Mouse (Mus musculus) frontal cortex, postnatal 14 days (tissue): Measurements from ENCODE around the gene Plpp7.

Experiments used
- DNase-seq, 2 experiments: peaks; one replicate each; pipeline ENCODE4 v3.0.0; 2022; ENCODE audit warnings: low spot score in 2 of 2

Gene Plpp7

DNA sequence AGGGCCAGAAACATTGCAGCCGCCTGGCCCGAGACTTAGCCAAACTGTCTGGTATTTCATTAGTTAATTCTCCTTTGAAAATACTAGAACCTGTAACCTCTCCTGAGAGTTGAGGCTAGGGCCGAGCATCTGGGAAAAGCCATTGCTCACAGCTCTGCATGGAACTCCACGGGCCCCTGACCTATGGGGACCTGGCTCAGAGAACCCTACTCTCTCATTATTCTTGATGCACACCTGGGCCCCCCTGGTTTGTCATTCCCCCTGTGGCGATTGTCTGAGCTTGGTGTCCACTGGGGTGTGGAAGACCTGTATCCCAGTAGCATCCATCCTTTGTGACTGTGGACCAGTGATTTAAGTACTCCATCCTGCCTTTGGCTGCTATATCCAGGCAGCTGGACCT lies 44.0 kb downstream of the Plpp7 start:
- no peak for DNase-seq

DNA sequence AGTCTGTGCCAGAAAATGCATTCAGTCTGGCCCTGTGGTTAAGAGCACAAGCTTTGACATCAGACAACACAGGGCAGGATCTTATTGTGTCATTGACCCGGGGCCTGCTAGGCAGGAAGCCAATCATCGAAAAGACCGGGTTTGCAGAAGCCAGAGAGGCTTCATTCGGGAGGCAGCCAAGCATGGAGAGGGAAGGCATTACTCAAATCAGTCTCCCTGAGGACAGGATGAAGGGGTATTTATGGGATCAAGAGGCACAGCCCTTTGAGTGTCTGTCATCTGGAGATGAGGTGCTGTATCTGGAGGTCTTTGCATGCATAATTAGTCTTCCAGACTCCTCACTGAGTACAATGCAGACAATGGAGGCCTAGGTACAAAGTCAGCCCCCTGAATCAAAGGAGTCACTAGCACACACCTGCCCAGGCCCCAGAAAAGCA lies 45.2 kb downstream of the Plpp7 start:
- DNase-seq, result no peak

DNA sequence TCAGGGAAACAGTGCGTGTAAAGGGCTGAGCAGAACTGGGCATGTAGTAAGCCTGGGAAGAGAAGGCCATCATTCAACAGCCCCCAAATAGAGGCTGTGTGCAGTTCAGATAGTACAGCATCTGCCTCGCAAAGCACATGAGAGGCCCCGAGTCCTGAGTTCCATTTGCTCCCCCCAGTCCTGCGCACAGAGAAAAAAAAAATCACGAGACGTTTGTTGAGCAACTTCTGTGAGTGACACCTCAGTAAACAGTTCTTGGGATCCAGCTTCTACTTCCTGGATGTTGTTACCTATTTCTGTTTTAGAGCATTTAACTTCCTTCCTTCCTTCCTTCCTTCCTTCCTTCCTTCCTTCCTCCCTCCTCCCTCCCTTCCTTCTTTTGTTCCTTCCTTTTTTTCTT lies 46.3 kb downstream of the Plpp7 start:
- no peak for DNase-seq

DNA sequence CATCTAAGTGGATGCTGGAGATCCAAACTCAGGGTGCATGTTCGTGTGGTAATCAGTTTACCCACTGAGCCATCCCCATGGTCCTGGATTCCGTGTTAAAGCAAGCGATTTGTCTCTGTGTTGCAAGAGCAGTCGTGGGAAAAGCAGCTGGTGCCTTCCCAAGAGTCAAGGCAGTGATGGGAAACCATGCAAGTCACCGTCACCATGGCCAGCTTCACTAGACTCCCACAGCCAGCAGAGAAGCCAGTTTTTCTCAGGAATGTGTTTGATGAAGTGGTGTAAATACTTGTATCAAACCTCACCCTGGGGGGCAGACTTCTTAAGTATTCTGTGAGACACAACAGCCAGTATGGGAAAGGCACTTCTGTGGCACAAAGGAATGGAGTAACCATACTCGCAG lies 47.0 kb downstream of the Plpp7 start:
- DNase-seq, result no peak

DNA sequence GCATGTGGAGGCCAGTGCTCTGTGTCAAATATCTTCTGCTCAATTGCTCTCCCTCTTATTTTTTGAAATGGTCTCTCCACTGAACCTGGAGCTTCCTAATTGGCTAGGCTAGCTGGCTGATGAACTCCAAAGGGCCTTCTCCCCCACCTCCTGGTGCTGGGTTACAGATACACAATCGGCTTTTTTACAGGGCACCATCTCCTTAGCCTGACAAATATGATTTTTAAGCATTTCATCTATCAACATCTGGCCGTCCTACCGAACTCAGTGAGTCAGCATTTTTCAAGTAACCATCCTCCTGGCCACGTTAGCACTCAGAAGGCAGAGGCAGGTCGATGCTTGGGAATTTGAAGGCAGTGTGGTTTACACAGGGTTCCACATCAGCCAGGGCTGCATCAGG lies 49.3 kb downstream of the Plpp7 start:
- no peak for DNase-seq

DNA sequence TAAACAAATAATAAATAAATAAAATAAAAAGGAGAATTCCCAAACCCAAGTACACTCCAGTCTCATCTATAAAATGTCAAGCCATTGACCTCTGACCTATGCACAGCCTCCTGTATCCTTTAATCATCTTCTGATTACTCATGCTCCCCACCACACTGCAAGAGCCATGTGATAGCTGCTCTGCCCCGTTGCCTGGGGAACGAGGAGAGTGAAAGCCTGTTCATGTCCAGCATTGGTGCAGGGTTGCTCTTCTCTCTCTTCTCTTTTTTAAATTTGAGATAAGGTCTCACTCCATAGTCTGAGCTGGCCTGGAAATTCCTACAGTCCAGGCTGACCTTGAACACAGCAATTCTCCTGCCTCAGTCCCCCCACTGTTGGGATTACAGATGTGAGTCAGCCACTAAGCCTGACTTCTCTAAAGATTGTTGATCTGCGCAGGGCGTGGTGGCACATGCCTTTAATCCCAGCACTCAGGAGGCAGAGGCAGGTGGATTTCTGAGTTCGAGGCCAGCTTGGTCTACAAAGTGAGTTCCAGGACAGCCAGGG lies 51.4 kb downstream of the Plpp7 start:
- no peak for DNase-seq

DNA sequence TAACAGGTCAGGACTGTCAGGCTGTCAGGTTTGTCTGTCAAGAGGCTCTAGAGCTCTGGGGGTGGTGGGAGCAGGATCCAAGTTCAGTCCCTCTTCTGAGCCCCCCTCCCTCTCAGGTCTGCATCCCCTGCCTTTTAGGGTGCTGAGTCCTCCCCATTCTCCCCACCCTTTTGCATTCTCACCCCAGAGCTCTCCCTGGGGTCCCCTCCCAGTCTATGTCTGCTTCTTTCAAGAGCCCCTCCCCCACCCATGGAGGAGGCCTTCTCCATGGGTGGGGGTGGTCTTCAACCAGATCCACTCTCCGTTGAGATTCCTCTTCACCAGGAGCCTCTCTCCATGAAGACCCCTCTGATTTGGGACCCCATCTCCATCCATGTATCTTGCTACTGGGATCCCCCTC lies 54.8 kb downstream of the Plpp7 start:
- no peak for DNase-seq

DNA sequence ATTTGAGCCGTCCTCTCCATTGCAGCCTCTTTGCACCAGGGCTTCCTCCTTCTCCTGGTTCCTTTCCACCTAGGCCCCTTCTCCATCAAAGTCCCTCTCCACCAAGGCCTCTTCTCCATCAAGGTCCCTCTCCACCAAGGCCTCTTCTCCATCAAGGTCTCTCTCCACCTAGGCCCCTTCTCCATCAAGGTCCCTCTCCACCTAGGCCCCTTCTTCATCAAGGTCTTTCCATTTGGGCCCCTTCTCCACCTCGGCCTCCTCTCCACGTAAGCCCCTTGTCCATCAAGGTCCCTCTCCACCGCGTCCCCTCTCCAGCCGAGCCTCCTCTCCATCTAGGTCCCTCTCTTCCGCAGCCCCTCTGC lies 55.2 kb downstream of the Plpp7 start:
- no peak for DNase-seq

DNA sequence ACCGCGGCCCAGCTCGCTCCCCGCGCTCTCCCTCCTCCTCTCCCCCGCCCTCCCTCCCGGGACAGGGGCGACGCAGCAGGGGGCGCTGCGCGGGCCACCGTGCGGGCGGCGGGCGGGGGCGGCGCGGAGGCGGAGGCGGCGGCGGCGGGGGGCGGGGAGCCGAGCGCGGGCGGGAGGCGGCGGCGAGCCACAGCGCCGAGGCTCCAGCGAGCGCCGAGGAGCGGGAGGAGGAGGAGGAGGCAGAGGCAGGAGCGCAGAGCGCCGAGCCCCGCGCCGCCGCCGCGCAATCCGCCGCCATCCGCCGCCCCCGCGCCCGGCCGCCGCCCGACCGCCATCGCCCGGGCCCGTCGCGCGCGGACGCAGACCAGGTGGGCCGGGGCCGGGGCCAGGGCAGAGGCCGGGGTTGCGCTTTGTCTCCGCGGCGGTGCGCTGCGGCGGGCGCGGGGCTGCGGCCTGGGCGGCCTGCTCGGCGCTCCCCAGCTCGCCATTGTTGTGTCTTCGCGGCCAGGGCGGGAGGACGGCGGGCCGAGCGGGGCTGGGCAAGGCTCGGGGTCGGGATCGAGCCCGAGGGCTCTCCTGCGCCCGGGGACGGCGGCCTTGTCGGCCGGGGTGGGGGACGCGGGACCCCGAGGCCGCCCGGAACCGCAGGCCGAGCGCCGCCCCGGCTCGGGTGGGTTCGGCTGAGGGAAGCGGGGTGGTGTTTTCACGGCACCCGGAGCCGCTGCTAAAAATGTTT lies 55.8 kb downstream of the Plpp7 start, which contains the start of gene Prrc2b:
Prrc2b (plus strand) TSS at position 159 of the 736 bp plus-strand sequence.
- DNase-seq, result no peak

DNA sequence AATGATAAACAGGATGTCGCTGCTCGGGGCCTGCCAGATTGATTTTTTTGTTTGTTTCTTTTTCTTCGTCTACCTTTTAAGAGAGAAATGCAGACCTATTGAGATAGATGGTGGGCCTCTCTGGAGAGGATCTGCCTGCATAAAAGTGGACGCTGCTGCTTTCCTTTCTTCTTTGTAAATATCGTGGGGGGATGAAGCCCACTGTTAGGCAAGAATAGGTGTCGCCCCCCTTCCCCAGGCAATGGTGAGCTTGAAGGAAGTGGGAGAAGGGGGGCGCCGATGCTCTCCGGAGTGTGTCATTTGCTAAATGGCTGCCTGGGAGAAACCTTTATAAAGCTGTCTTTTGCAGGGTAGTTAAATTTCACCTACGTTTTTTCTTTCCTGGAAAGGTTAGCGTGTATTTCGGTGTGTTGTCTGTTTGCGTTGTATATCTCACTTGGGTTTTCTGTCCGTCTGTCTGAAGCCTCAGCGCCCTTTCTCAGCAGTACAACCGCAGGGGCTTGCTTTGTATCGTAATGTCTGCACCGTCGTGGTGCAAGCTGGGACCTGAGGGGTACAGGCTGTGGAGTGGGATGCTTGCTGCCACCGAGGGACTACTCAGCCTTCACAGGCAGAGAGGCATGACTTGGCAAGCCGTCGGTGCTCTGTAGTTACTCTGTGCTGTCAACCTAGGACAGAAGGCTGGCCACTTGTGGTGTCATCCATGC lies 56.5 kb downstream of the Plpp7 start:
- DNase-seq, result no peak

DNA sequence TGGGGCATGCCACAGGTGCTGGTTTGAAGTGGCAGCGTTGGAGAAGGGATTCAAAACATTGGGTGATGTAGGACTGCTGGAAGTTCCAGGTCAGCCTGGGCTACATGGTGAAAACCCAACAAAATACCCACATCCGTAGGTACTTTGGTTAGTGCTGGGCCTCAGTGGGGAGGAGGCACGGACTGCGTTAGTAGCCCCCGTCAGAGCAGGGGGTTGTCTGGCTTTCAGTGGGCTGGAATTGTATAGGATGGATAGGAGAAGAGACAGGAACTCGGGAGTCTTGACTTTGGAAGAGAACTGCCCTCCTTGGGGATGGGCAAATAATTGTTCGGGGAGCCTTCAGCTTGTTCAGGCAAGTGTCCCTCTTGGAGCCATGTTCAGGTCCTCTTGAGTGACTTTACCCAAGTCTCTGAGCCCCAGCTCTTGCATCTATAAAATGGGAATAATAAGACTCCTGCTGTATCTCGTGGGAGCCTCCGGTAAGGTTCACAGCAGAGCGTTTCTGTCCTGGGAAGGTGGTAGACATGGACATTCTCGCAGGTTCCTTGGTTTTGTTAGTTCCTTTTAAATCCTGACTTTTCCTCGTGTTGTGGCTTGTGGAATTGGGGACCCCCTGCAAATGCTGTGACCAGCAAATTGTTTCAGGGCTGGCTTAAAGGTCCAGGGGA lies 57.2 kb downstream of the Plpp7 start:
- DNase-seq, result no peak

DNA sequence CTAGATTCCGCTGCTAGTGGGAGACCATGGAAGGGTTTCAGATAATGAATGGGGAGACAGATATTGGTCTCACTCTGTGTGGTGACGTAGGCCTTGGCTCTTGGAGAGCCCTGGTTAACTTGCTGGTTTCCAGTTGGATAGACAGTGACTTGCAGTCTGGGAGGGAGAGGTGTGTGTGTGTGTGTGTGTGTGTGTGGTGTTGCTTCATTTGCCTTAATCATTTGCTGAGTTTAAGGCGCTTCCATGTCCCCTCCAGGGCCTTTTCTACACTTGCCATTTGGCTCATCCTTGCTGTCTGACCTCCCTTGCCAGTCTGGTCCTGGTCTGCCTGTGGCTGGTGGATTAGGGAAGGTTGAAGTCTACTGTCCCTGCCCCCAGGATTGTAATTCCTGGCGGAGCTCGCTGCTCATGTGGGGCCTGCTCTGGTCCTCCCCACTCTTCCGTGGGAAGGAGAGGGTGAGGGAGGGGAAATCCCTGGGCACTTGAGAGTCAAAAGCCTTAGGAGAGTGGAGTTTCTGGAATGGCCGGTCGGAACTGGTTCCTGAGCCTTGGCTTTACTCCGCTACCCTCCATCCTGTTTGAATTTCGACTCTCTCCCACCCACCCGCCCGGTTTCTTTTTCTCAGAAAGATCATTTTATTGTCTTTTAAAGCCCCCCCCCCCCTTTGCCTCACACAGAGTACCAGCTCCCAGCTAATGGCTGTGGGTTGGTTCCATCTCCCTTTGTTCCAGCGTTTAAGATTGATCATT lies 57.9 kb downstream of the Plpp7 start:
- DNase-seq, result no peak

DNA sequence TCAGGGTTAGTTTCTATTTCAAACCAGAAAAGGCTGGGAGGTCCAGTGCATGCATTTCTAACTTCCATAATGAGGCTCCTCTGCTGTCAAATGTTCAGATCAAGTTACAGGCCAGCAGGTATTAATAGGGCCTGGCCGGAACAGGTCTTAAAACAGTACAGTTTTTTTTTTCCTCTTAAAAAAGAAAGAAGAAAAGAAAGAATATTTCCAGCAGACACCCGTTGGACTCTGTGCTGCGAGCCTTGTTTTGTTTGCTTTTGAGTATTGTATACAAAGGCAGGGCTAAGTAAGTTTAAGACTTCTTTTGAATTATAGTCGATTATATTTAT lies 58.4 kb downstream of the Plpp7 start:
- no peak for DNase-seq

DNA sequence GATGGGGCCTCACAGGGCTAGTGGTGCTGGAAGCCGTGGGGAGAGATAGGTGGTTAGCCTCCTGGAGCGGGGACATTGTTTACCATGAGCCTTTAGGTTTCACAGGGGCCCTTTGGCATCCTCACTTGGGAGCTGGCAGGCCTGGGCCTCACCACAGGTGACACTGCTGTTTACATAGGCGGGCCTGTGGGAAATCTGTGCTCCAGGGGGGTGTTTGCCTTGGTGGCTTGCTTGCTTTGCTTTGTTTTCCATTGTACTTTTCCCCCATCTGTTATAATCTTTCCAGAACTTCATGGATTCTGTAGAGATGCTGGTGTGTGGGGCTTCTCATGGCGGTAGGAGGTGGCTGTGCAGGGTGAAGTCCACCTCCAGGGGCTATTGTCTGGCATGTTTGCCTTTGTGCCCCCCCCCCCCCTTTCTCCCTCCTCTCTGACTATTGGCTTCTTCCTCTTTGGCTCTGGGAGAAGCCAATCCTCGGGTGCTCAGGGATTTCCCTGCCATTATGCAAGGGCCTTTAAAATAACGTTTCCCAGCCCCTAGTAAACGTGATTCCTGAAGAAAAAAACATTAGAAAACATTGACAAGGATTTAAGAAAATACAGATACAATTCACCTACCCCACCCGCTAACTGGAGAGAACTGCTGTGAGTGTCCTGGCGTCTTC lies 59.1 kb downstream of the Plpp7 start:
- DNase-seq, result no peak

DNA sequence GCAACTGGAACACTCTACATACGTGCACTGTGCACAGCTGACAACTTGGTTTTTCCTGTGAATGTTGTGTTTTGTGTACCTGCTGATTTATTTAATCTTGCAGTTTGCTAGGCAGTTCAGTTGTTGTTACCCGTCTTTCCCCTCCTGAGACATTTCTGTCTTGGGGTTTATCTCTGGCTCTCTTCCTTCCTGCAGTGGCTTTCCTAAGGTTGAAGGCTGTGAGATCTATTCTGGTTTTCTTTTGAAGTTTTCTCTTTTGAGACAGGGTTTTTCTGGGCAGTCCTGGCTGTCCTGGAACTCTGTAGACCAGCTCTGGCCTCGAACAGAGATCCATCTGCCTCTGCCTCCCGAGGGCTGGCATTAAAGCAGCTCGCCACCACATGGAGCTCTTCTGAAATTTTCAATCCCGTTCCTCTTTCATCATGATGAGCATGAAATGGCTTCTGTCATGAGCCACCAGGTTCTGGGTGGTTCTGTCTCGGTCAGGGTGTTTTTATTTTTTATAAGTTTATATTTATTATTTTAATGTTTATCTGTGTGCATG lies 59.7 kb downstream of the Plpp7 start:
- no peak for DNase-seq

DNA sequence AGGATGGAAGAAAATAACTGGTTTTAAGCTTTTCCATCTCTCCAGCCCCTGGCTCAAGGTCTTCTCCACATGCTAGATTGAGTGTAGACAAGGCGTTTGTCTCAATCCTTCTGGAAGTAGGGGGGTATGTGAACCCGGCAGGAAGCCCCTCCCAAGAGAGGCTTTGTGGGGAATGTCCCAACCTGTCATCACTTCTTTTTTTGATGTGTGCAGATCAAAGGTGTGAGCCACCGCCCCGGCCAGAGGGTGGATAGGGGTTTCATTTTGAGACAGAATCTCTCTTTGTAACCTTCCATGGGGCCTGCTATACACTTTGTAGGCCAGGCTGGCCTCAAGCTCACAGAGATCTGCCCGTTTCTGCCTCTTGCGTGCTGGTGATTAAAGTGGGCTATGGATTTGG lies 60.3 kb downstream of the Plpp7 start:
- no peak for DNase-seq

DNA sequence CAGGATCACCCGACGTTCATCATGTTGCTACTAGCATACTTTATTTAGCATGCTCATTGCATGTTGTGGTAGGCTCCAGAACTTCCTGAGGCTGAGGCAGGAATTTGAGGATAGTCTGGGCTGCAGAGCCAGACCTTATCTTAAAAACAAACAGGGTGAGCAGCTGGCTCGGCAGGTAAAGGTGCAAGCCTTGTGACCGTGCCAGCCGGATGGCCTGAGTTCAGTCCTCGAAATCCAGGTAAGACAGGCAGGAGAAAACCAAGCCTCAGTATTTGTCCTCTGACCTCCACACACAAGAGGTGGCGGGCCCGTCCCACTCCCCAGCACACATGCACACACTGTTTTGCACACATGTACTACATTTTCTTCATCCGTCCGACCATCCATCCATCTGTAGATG lies 61.3 kb downstream of the Plpp7 start:
- no peak for DNase-seq

DNA sequence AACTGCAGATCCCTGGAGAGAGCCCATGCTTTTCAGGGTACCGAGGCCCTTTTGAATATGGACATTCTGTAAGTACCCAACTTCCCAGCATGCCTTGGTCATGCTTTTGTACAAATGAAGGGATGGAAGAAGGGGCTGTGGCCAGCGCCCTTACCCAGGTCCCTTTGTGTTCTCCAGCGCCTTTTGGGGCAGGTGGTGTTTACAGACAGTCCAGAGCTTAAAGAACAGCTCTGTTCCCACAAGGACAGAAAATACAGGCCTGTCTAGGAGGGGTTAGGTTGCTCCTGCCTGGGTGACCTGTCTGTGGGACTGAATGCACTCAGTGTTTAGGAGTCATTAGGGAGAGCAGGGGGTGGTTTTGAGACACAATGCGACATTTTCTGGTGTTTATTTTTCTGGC lies 62.0 kb downstream of the Plpp7 start:
- no peak for DNase-seq

DNA sequence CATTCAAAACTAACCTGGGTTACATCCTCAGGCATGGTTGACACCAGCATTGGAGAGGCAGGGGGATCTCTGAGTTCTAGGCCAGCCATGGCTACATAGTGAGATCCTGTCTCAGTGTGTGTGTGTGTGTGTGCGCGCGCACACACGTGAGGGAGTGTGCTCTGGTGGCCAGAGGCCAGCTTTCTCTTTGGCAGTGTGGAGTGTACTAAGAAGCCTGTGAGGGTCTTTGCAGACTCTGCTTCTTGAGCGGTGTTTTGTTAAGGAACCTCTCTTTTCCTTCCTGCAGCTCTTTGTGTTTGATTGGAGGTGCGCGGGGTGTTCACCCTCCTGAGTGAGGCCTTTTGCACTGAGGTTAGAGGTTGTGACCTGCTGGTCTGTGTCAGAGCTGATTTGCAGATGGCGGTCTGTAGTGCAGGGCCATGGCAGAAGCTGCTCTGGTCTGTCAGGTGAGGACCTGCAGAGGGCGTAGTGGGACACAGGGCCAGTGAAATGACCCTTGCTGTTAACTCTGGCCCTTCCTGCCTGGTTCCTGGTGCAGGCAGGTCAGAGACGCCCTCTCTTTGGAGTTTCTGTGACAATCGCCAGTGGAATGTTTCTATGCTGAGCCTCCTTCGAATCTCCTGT lies 63.4 kb downstream of the Plpp7 start:
- no peak for DNase-seq
